ENCODE assay signal across 8 mouse cellular contexts in the genomic region with DNA sequence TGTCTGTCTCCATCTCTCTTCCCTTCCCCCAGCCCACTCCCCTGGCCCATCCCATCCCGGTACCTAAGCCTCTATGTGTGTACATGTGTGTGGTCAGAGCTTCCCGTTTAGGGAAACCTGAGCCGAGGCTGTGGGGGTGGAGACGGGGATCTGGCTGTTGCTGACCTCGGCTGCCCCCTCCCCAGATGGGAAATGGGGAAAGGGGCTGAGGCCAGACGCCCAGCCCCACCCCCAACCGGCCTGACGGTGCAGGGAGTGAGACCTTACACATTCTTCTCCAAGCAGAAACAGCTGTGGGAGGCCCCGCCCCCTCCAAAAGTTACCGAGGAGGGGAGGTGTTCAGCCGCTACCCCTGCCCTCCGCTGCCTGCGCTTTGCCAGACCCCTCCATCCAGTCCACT. TPM values are rescaled to one million over a fixed set of nuclear protein-coding genes. Genes with fewer than 3 reads are reported as not detected.
DNase-seq lines count a peak whose midpoint lies in the region; ATAC-seq and TF ChIP-seq lines count a peak whose summit lies in the region.

No protein-coding gene starts in this region.

- no peak overlapping the region for H3K27ac ChIP-seq in kidney, adult 2 months (ENCODE audit: insufficient read depth, low read depth, low read length)
- peak overlapping the region; percentile 98 for H3K27ac ChIP-seq in heart, embryonic 13.5 days (replicated peaks)
- peak overlapping the region; percentile 92 for H3K27ac ChIP-seq in limb, embryonic 15.5 days
- no peak overlapping the region for H3K27ac ChIP-seq in olfactory bulb, adult 2 months (ENCODE audit: insufficient read depth, low read depth, low read length)

- H3K9ac ChIP-seq in heart, embryonic 13.5 days = peak overlapping the region; percentile 97
- peak overlapping the region; percentile 84; the same call in 1 of the 2 replicates for H3K9ac ChIP-seq in limb, embryonic 15.5 days

- no peak overlapping the region for H3K4me3 ChIP-seq in kidney, adult 2 months (ENCODE audit: insufficient read depth, low read depth, low read length)
- H3K4me3 ChIP-seq in heart, embryonic 13.5 days = peak overlapping the region; percentile 88
- peak overlapping the region; percentile 84 for H3K4me3 ChIP-seq in limb, embryonic 15.5 days
- peak overlapping the region; percentile 86 for H3K4me3 ChIP-seq in olfactory bulb, adult 2 months (ENCODE audit: insufficient read depth, low read depth, low read length)

- no peaks in the 10 kb centered on the region for H3K9me3 ChIP-seq in heart, embryonic 13.5 days
- no peaks in the 10 kb centered on the region for H3K9me3 ChIP-seq in limb, embryonic 15.5 days

- peak overlapping the region; percentile 87 for H3K4me2 ChIP-seq in heart, embryonic 13.5 days
- peak overlapping the region; percentile 77 for H3K4me2 ChIP-seq in limb, embryonic 15.5 days

- WGBS in kidney, adult 2 months = 39% methylated on average over 13 of the region's 13 CpGs
- WGBS in heart, embryonic 13.5 days = 6% methylated on average over 13 of the region's 13 CpGs
- WGBS in limb, embryonic 15.5 days = 6% methylated on average over 13 of the region's 13 CpGs
- 9% methylated on average over 13 of the region's 13 CpGs for WGBS in olfactory bulb, adult 2 months

- DNase-seq in kidney, adult 2 months = peak; percentile 16
- no peak for DNase-seq in kidney, adult 11 months
- peak; percentile 71 for DNase-seq in cerebellum, adult 9-10 months
- no peak for DNase-seq in left cerebral cortex, adult 8-10 months (ENCODE audit: low spot score in 2 of 2)
- DNase-seq in spleen, postnatal 10 days (ENCODE audit: low spot score in 2 of 2) = no peak

- H3K4me1 ChIP-seq in kidney, adult 2 months (ENCODE audit: control insufficient read depth, insufficient read depth, low read length) = no peaks in the 10 kb centered on the region
- peaks cover 57% of the 10 kb centered on the region for H3K4me1 ChIP-seq in heart, embryonic 13.5 days
- peaks cover 31% of the 10 kb centered on the region for H3K4me1 ChIP-seq in limb, embryonic 15.5 days
- H3K4me1 ChIP-seq in olfactory bulb, adult 2 months (ENCODE audit: control insufficient read depth, insufficient read depth, low read length) = peaks cover 15% of the 10 kb centered on the region

- H3K36me3 ChIP-seq in kidney, adult 2 months (ENCODE audit: control insufficient read depth, insufficient read depth, low read length) = no peaks in the 10 kb centered on the region
- peaks cover 38% of the 10 kb centered on the region for H3K36me3 ChIP-seq in heart, embryonic 13.5 days
- H3K36me3 ChIP-seq in limb, embryonic 15.5 days = peaks cover 20% of the 10 kb centered on the region

- no peak for TF ChIP-seq POLR2A in kidney, adult 2 months (IDR thresholded peaks at IDR 0.05; ENCODE audit: low read depth, low read length)
- no peak for TF ChIP-seq POLR2A in olfactory bulb, adult 2 months (IDR thresholded peaks at IDR 0.05; ENCODE audit: insufficient read depth, low read depth, low read length)

- TF ChIP-seq CTCF in kidney, adult 2 months (conservative IDR thresholded peaks at IDR 0.05; ENCODE audit: insufficient read depth, insufficient read length, low read depth, low read length) = no peak
- no peak for TF ChIP-seq CTCF in olfactory bulb, adult 2 months (IDR thresholded peaks at IDR 0.05; ENCODE audit: insufficient read depth, low read depth, low read length)

- H3K27me3 ChIP-seq in kidney, adult 2 months (replicated peaks; ENCODE audit: control insufficient read depth, insufficient read depth, low read length) = no peaks in the 10 kb centered on the region
- no peaks in the 10 kb centered on the region for H3K27me3 ChIP-seq in heart, embryonic 13.5 days (replicated peaks)
- no peaks in the 10 kb centered on the region for H3K27me3 ChIP-seq in limb, embryonic 15.5 days

- no peak for ATAC-seq in heart, embryonic 13.5 days (ENCODE audit: extremely low read depth, insufficient number of reproducible peaks, low FRiP score, low TSS enrichment)
- ATAC-seq in limb, embryonic 15.5 days (ENCODE audit: insufficient number of reproducible peaks, low FRiP score, low TSS enrichment, low read depth) = 0 out of 2 replicates have a peak, but pooled peaks have one; percentile 1

RNA-seq across cellular contexts. Expression of a gene that starts 1.5 kb away (rescaled TPM):
- polyA plus RNA-seq in kidney, adult 2 months (2012; rRNA removed) = 5.5 and 7.5 TPM in 2 replicates
- polyA plus RNA-seq in heart, embryonic 13.5 days (2015; fragmentation: Nextera tagmentation; extraction: Ambion mirVana) = 4.6 and 4.7 TPM in 2 replicates
- polyA plus RNA-seq in limb, embryonic 15.5 days (2015; fragmentation: Nextera tagmentation; extraction: Ambion mirVana) = 4.0 TPM in 2 replicates
- not detected in 2 replicates for polyA plus RNA-seq in olfactory bulb, adult 2 months (2012; ENCODE audit: insufficient read depth, insufficient read length, low replicate concordance, missing spikeins)
- 100 to 1,000 TPM; 163 to 169 (median 166) TPM for total RNA-seq in left cerebral cortex, adult 8-10 months (2022)

RNA-seq across cellular contexts. Expression of a gene that starts 15.0 kb away (rescaled TPM):
- polyA plus RNA-seq in kidney, adult 2 months (2012; rRNA removed) = 3.6 and 3.7 TPM in 2 replicates
- polyA plus RNA-seq in heart, embryonic 13.5 days (2015; fragmentation: Nextera tagmentation; extraction: Ambion mirVana) = 4.5 and 4.9 TPM in 2 replicates
- polyA plus RNA-seq in limb, embryonic 15.5 days (2015; fragmentation: Nextera tagmentation; extraction: Ambion mirVana) = 11.8 and 15.0 TPM in 2 replicates
- polyA plus RNA-seq in olfactory bulb, adult 2 months (2012; ENCODE audit: insufficient read depth, insufficient read length, low replicate concordance, missing spikeins) = not detected in 2 replicates
- total RNA-seq in left cerebral cortex, adult 8-10 months (2022) = 1 to 10 TPM; 2.1 to 3.5 (median 3.5) TPM

RNA-seq across cellular contexts. Expression of a gene that starts 29.7 kb away (rescaled TPM):
- polyA plus RNA-seq in kidney, adult 2 months (2012; rRNA removed) = 4.0 and 5.0 TPM in 2 replicates
- polyA plus RNA-seq in heart, embryonic 13.5 days (2015; fragmentation: Nextera tagmentation; extraction: Ambion mirVana) = 0.32 and 0.59 TPM in 2 replicates
- polyA plus RNA-seq in limb, embryonic 15.5 days (2015; fragmentation: Nextera tagmentation; extraction: Ambion mirVana) = 4.0 and 5.1 TPM in 2 replicates
- polyA plus RNA-seq in olfactory bulb, adult 2 months (2012; ENCODE audit: insufficient read depth, insufficient read length, low replicate concordance, missing spikeins) = not detected in 2 replicates
- total RNA-seq in left cerebral cortex, adult 8-10 months (2022) = under 1 TPM in 3 of 4 experiments, not detected in 1; 0.11 to 0.16 (median 0.13) TPM

RNA-seq across cellular contexts. Expression of a gene that starts 33.9 kb away (rescaled TPM):
- polyA plus RNA-seq in kidney, adult 2 months (2012; rRNA removed) = 18.3 and 23.3 TPM in 2 replicates
- polyA plus RNA-seq in heart, embryonic 13.5 days (2015; fragmentation: Nextera tagmentation; extraction: Ambion mirVana) = 9.6 and 11.1 TPM in 2 replicates
- 20.5 and 21.9 TPM in 2 replicates for polyA plus RNA-seq in limb, embryonic 15.5 days (2015; fragmentation: Nextera tagmentation; extraction: Ambion mirVana)
- polyA plus RNA-seq in olfactory bulb, adult 2 months (2012; ENCODE audit: insufficient read depth, insufficient read length, low replicate concordance, missing spikeins) = not detected in 2 replicates
- total RNA-seq in left cerebral cortex, adult 8-10 months (2022) = 1 to 10 TPM; 4.2 to 6.8 (median 5.5) TPM

RNA-seq across cellular contexts. Expression of a gene that starts 47.3 kb away (rescaled TPM):
- polyA plus RNA-seq in kidney, adult 2 months (2012; rRNA removed) = 305 and 325 TPM in 2 replicates
- polyA plus RNA-seq in heart, embryonic 13.5 days (2015; fragmentation: Nextera tagmentation; extraction: Ambion mirVana) = 85.5 and 101 TPM in 2 replicates
- 85.8 and 99.4 TPM in 2 replicates for polyA plus RNA-seq in limb, embryonic 15.5 days (2015; fragmentation: Nextera tagmentation; extraction: Ambion mirVana)
- polyA plus RNA-seq in olfactory bulb, adult 2 months (2012; ENCODE audit: insufficient read depth, insufficient read length, low replicate concordance, missing spikeins) = 1,020 and 1,388 TPM in 2 replicates
- total RNA-seq in left cerebral cortex, adult 8-10 months (2022) = 1,000 to 10,000 TPM; 1,595 to 1,874 (median 1,737) TPM

Comparison
In these comparisons a context has a peak if more than half of its experiments do, and no peak if none do; other contexts are left out.
1. DNase-seq: peak in kidney, adult 2 months (single experiment) and cerebellum, adult 9-10 months (single experiment); none in kidney, adult 11 months (single experiment), left cerebral cortex, adult 8-10 months (0 of 2) and spleen, postnatal 10 days (0 of 2).
2. H3K27ac ChIP-seq: peak in heart, embryonic 13.5 days (single experiment) and limb, embryonic 15.5 days (single experiment); none in kidney, adult 2 months (single experiment) and olfactory bulb, adult 2 months (single experiment).